Mouse (Mus musculus) bone marrow macrophage, adult 2 months (primary cell): Measurements from ENCODE around the gene Zfp36l1.

Source experiments
- CTCF ChIP-seq: IDR thresholded peaks from 2 replicates; pipeline ENCODE4 v1.5.1; 2012; ENCODE audit warnings: low read depth, mild to moderate bottlenecking, low read length, moderate library complexity
- POLR2A ChIP-seq: IDR thresholded peaks from 2 replicates; pipeline ENCODE4 v1.6.1; 2012; ENCODE audit warnings: mild to moderate bottlenecking, low read depth, low read length, borderline replicate concordance

GRCm38 (mm10) chr12:80135173-80135572 is 22.4 kb upstream of the Zfp36l1 start:
- no peak for TF ChIP-seq POLR2A
- TF ChIP-seq CTCF = no peak
